Mouse (Mus musculus): Measurements from ENCODE around the gene Marveld3. TPM values are rescaled to one million over a fixed set of nuclear protein-coding genes. Genes with fewer than 3 reads are reported as not detected.

The Marveld3 gene
- polyA plus RNA-seq (2015; fragmentation: Nextera tagmentation; extraction: Ambion mirVana) = 8.2 and 8.4 TPM in 2 replicates

DNA sequence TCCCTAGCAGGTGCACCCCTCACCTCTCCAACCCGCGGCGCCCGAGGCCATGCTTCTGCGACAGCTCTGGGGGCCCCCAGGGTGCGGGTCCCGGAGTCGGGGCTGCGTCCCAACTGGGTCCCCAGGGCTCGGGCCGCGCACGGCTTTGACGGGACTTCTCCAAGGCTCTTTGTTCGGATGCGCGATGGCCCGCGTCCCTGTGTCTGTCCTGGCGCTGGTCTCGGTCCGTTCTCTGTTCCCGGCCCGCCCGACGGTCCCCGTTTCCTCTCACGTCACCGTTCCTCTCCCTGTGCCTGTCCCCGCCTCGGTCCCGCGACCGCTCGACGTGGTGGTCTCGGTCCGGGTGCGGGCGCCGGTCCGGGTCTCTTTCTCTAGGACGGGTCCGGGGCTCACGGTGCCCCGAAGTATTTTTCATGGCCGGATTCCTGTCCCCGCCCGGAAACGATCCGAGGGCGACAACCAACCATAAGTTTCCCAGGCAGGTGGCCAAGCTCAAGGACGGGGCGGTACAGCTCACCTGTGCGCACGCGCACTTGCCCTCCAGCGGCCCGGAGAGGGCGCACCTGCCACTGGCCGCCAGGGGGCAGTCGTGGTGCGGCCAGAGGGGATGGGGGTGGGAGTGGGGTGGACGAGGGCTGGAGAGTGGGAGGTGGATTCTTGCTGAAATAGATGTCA lies at the start of gene Marveld3:
Marveld3 (minus strand) TSS at position 511 of the 675 bp plus-strand sequence.
- no peaks in the 10 kb centered on the region for H3K36me3 ChIP-seq (ENCODE audit: insufficient read depth, low read length)
- 2% methylated on average over 64 of the region's 64 CpGs for WGBS
- no peaks in the 10 kb centered on the region for H3K9me3 ChIP-seq (replicated peaks; ENCODE audit: low read length)
- peaks cover 11% of the 10 kb centered on the region; the same call in 1 of the 2 replicates for H3K4me1 ChIP-seq (replicated peaks; ENCODE audit: insufficient read depth, low read length)
- H3K27me3 ChIP-seq (ENCODE audit: insufficient read depth, low read length) = 0 out of 2 replicates have a peak, but pooled peaks cover 11% of the 10 kb centered on the region
- peak within 1 kb of the TSS; percentile 45 for H3K4me3 ChIP-seq (replicated peaks; ENCODE audit: low read depth, low read length)
- TF ChIP-seq CTCF (IDR thresholded peaks at IDR 0.05; ENCODE audit: low read depth) = peak; percentile 91
- DNase-seq (ENCODE audit: low spot score) (peak; percentile 60), ATAC-seq (replicated peaks; ENCODE audit: low FRiP score, low read depth) (peak; percentile 75)
- no peak within 1 kb of the TSS for H3K27ac ChIP-seq
- peak within 1 kb of the TSS; percentile 51 for H3K9ac ChIP-seq (ENCODE audit: low read depth, low read length)
- H3K4me2 ChIP-seq (ENCODE audit: low read length) = peak within 1 kb of the TSS; percentile 73

DNA sequence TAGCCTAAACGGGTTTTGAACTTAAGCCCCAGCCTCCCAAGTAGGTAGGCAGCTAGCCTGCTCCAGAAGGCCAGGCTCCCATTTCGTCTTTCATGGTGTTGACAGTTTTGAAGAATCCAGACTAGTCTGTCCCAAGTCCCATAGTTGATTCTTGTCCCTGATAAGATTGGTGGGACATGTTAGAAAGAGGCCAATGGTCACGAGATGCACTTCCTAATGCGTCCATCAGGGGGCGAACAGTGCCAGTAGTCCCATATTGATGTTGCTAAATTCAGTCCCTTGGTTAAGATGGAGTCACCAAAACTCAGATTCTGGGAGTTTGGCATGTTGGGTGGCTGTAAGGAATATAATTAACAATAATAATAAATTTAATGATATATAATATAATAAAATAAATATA lies 48.9 kb upstream of the Marveld3 start:
- Histone ChIP-seq H3K9me3 (replicated peaks; ENCODE audit: low read length) (no peaks in the 10 kb centered on the region), H3K4me3 (replicated peaks; ENCODE audit: low read depth, low read length) (no peak overlapping the region), H3K36me3 (ENCODE audit: insufficient read depth, low read length) (no peaks in the 10 kb centered on the region), H3K27ac (no peak overlapping the region), H3K4me2 (ENCODE audit: low read length) (no peak overlapping the region), H3K27me3 (ENCODE audit: insufficient read depth, low read length) (no peaks in the 10 kb centered on the region), H3K9ac (ENCODE audit: low read depth, low read length) (no peak overlapping the region), H3K4me1 (replicated peaks; ENCODE audit: insufficient read depth, low read length) (no peaks in the 10 kb centered on the region)
- peak; percentile 82 for TF ChIP-seq CTCF (IDR thresholded peaks at IDR 0.05; ENCODE audit: low read depth)
- WGBS = 36% methylated on average over 5 of the region's 5 CpGs
- no peak for ATAC-seq (replicated peaks; ENCODE audit: low FRiP score, low read depth)
- peak; percentile 66 for DNase-seq (ENCODE audit: low spot score)

DNA sequence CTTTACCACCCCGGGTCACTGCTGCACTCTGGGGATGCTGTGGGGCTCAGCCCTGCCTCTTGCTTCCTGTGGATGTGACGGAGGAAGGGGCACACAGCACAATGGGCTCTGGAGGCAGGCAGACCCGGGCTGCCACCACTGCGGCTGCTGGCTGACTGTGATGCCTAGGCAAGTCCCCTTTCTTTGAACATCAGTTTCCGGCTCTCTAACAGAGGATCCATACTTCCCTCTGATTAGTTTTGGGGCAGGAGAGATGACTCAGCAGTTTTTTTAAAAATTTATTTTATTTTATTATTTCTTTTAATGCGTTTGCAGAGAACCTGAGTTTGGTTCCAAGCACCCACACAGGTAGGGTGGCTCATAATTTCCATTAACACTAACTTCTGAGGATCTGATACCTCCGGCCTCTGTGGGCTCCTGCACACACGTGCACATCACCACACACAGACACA lies 47.0 kb upstream of the Marveld3 start:
- ATAC-seq (replicated peaks; ENCODE audit: low FRiP score, low read depth) = no peak
- 75% methylated on average over 8 of the region's 8 CpGs for WGBS

DNA sequence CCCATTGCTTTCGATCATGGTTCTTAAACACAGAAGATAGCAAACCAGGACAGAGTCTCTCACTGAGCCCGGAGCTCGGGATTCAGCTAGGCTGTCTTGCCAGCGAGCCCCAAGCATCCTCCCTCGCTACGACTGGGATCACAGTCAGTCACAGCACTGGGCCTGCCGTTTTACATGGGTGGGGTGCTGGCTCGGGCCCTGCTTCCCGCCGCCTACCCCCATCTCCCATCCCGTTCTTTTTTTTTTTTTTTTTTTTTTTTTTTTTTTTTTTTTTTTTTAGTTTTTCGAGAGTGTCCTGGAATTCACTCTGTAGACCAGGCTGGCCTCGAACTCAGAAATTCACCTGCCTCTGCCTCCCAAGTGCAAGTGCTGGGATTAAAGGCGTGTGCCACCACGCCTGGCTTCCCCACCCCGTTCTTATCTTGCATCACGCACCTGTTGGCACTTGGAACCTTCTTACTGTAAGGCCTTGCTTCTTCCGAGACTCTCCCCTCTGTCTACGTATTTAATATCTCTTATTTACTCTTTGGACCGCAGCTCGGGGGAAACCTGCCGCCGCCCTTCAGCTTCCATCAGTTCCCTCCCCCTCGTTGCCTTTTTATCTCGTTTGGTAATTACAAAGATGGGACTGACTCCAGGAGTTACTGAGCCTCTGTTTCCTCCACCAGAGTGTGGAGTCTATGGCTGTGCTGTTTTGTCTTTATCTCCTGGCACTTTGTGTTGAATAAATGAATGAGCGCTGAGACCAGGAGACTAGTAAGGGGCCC lies 46.4 kb upstream of the Marveld3 start:
- Histone ChIP-seq H3K4me2 (ENCODE audit: low read length) (no peak overlapping the region), H3K9me3 (replicated peaks; ENCODE audit: low read length) (no peaks in the 10 kb centered on the region), H3K27ac (no peak overlapping the region), H3K4me3 (replicated peaks; ENCODE audit: low read depth, low read length) (no peak overlapping the region), H3K9ac (ENCODE audit: low read depth, low read length) (no peak overlapping the region), H3K27me3 (ENCODE audit: insufficient read depth, low read length) (no peaks in the 10 kb centered on the region), H3K4me1 (replicated peaks; ENCODE audit: insufficient read depth, low read length) (no peaks in the 10 kb centered on the region), H3K36me3 (ENCODE audit: insufficient read depth, low read length) (no peaks in the 10 kb centered on the region)
- DNase-seq (ENCODE audit: low spot score) (no peak), ATAC-seq (replicated peaks; ENCODE audit: low FRiP score, low read depth) (no peak)
- 81% methylated on average over 26 of the region's 26 CpGs for WGBS
- no peak for TF ChIP-seq CTCF (IDR thresholded peaks at IDR 0.05; ENCODE audit: low read depth)

More for the DNA sequence above, 47.0 kb upstream of the Marveld3 start:
- no peak for DNase-seq (ENCODE audit: low spot score)
- Histone ChIP-seq H3K4me3 (replicated peaks; ENCODE audit: low read depth, low read length) (no peak overlapping the region), H3K9me3 (replicated peaks; ENCODE audit: low read length) (no peaks in the 10 kb centered on the region), H3K36me3 (ENCODE audit: insufficient read depth, low read length) (no peaks in the 10 kb centered on the region), H3K4me1 (replicated peaks; ENCODE audit: insufficient read depth, low read length) (no peaks in the 10 kb centered on the region), H3K27ac (no peak overlapping the region), H3K27me3 (ENCODE audit: insufficient read depth, low read length) (no peaks in the 10 kb centered on the region), H3K9ac (ENCODE audit: low read depth, low read length) (no peak overlapping the region), H3K4me2 (ENCODE audit: low read length) (no peak overlapping the region)
- TF ChIP-seq CTCF (IDR thresholded peaks at IDR 0.05; ENCODE audit: low read depth) = no peak

DNA sequence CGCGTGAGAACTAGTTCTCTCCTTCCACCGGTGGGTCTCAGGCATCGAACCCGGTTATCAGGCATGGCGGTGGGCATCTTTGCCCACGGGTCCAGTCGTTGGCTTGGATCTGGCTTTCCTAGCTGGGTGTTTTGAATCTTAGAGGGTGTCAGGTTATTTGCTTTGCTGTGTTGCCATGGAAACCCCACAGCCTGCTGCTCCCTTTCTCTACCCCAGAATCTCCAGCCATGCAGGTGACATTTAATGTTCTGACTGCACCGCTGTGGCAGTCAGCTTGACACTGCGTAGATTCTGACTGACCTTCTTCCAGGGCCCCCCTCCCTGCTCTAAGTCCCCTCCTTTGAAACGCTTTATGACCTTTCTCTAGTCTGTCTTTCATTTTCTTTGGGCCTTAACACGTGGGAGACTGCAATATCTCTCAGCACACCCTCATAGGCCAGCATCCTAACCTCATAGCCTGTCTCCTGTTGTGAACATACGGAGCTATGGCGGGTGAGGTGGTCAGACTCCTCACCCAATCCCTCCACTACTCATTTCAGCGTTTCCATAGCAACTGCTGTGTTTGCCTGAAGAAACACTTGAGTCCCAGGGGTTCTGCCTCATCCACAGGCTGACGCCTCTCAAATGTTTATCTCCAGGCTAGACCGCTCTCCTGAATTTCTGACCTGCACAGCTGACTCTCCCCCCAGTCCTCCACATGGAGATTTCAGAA lies 44.5 kb upstream of the Marveld3 start:
- Histone ChIP-seq H3K9ac (ENCODE audit: low read depth, low read length) (no peak overlapping the region), H3K27ac (no peak overlapping the region), H3K9me3 (replicated peaks; ENCODE audit: low read length) (no peaks in the 10 kb centered on the region), H3K4me2 (ENCODE audit: low read length) (no peak overlapping the region), H3K4me3 (replicated peaks; ENCODE audit: low read depth, low read length) (no peak overlapping the region), H3K27me3 (ENCODE audit: insufficient read depth, low read length) (no peaks in the 10 kb centered on the region), H3K4me1 (replicated peaks; ENCODE audit: insufficient read depth, low read length) (no peaks in the 10 kb centered on the region), H3K36me3 (ENCODE audit: insufficient read depth, low read length) (no peaks in the 10 kb centered on the region)
- 64% methylated on average over 17 of the region's 17 CpGs for WGBS
- no peak for TF ChIP-seq CTCF (IDR thresholded peaks at IDR 0.05; ENCODE audit: low read depth)
- DNase-seq (ENCODE audit: low spot score) = peak; percentile 36
- no peak; the same call in 1 of the 2 replicates for ATAC-seq (replicated peaks; ENCODE audit: low FRiP score, low read depth)

DNA sequence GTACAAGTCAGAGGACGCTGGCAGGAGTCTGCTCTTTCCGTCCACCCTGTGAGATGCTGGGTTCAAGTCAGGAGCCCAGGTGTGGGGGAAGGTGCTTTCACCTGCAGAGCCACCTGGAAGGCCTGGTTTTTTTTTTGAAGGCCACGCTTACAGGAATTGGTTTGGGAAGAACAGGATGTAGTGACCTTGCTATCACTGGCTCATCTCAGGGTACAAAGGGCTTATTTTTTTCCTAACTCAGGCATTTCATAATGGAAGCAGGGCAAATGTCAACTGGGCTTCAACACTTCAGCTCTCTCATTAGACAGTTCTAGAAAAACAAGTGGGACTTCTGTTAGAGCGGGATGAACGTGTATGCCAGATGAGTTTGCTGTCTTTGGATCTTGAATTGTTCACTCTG lies 42.3 kb upstream of the Marveld3 start:
- no peak overlapping the region for H3K27ac ChIP-seq
- no peak for ATAC-seq (replicated peaks; ENCODE audit: low FRiP score, low read depth)
- WGBS = 69% methylated on average over 5 of the region's 5 CpGs

More for the DNA sequence above, 42.3 kb upstream of the Marveld3 start:
- H3K27me3 ChIP-seq (ENCODE audit: insufficient read depth, low read length) = no peaks in the 10 kb centered on the region
- no peaks in the 10 kb centered on the region for H3K4me1 ChIP-seq (replicated peaks; ENCODE audit: insufficient read depth, low read length)
- no peak overlapping the region for H3K9ac ChIP-seq (ENCODE audit: low read depth, low read length)
- H3K36me3 ChIP-seq (ENCODE audit: insufficient read depth, low read length) = no peaks in the 10 kb centered on the region
- H3K4me2 ChIP-seq (ENCODE audit: low read length) = no peak overlapping the region
- H3K4me3 ChIP-seq (replicated peaks; ENCODE audit: low read depth, low read length) = no peak overlapping the region
- no peak for DNase-seq (ENCODE audit: low spot score)
- no peaks in the 10 kb centered on the region for H3K9me3 ChIP-seq (replicated peaks; ENCODE audit: low read length)
- TF ChIP-seq CTCF (IDR thresholded peaks at IDR 0.05; ENCODE audit: low read depth) = no peak

All from kidney, postnatal 0 days (tissue).